Mouse (Mus musculus): Measurements from ENCODE around the gene Cd52.

- TF ChIP-seq CTCF (IDR thresholded peaks at IDR 0.05; ENCODE audit: control insufficient read depth, insufficient read depth, insufficient read length) (no peak), MYOG (IDR thresholded peaks at IDR 0.05; ENCODE audit: control insufficient read depth, extremely low read depth, insufficient read length) (no peak), USF1 (IDR thresholded peaks at IDR 0.05; ENCODE audit: low read depth) (no peak), MYOD1 (IDR thresholded peaks at IDR 0.05; ENCODE audit: control insufficient read depth, insufficient read length, low read depth) (no peak)
Measured at GRCm38 (mm10) chr4:134043041-134043440, 51.8 kb downstream of the Cd52 start.

All from C2C12 (cell line).